Mouse (Mus musculus): ENCODE results near the gene Cd96. TPM values are rescaled to one million over a fixed set of nuclear protein-coding genes. Genes with fewer than 3 reads are reported as not detected.

Cd96 gene
- total RNA-seq, 2 experiments from 2014 or later, result 0.24 TPM; not detected in 1

DNA sequence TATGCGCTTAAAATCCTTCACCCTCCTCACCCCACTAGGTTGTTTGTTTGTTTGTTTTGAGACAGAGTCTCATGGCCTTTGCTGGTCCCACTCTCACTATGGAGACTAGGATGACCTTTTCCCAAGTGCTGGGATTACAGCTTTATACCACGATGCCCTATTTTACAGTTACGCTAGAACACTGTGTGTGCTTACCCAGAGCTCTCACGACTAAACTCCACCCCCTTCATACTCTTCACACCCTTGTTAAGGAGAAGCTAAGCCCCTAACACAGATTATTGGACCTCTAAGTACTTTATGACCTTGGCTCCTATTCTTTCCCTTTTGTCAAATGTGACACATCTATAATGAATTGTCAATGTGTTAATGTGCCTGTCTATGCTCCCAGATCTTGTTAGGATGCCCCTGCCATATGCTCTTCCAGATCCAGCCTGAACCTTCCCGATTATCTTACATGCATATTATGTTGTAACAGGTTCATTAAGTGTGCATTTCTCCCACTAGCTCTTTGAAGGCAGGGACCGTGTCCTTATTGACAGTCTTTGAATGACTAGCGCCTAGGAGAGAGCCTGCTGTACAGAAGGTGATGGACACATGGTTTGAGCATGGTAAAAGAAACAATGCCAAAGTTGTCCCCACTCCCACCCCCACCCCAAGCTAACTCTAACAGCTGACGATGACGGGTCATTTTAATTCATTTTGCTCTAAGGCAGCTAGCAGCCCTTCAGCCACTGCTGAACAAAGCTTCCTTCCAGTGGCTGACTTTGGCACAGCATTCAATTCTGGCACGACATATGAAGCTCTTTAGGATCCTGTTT lies 120.5 kb downstream of the Cd96 start:
- DNase-seq, result no peak
- intact Hi-C loops (cut with DNase I), result loop anchor here (10.0 kb wide), 1 partner anchor 95 kb away; no protein-coding TSS in a partner anchor

DNA sequence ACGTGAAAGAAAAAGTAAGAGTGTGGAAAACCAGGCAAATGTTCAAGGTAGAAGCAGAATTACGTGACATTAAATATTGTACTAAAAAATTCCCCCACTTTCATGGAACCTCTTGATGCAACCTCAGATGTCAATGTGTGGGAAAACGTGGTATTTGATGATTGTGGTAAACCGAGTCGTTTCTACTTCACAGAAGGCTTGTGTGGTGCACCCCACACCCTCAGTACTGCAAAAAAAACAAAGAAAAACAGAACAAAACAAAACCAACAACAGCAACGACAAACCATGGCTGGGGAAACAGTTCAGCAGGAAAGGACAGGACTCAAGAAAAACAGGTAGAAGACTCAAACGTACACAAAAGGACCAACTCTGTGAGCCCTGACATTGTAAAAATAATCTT lies 121.8 kb downstream of the Cd96 start:
- intact Hi-C loops (cut with DNase I), result loop anchor here (10.0 kb wide), 1 partner anchor 97 kb away; no protein-coding TSS in a partner anchor
- no peak for DNase-seq

DNA sequence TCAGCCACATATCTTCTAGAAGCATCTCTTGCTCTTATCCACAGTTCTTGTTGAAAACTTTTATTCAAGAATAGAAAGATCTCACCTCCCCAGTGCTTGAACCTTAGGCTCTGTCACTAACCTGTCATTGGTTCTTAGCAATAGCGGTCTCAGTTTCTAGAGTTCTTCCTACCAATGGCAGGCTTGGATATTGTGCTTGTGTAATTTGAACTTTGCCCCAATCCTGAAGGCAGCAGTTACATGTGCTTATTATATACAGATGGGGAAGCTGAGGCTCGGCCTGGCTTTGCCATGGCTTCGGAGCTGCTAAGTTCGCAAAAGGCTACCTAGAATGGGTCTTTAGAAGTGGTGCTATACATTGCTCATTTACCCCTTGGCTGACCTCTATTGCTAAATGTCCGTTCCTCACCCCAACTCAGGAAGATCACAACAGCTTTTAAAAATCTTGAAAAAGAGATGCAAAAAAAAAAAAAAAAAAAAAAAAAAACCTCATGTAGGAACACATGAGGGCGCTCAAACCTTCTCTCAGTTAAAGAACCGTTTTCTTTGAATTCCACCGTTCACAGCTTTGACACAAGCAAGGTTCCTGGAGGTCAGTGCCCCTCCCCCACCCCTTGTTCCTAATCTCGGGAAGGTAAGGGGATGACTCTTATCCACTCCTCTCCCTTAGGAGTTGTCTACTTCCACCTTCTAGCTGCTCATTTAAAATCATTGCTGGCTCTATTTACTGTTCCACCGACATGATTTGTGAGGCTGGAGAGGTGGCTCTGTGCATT lies 129.0 kb downstream of the Cd96 start:
- DNase-seq, result no peak
- intact Hi-C loops (cut with DNase I), result loop anchor here (10.0 kb wide), 1 partner anchor 104 kb away; no protein-coding TSS in a partner anchor

DNA sequence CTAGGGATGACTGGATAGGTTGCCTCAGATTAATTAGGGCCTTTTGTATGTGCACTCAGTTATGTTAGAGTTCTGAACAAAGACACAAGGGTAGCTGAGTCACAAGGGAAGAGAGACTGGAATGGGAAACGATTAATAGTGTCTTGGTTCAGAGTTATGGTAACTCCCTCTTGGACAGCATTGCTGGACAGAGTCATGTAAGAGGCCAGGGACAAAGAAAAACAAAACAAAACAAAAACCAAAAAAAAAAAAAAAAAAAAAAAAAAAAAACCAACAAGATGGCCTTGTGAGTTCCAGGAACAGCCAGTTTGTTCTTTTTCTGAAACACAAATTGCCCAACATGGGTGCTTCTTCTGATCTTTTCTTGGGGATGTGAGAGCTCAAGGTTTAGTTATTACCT lies 133.8 kb downstream of the Cd96 start:
- intact Hi-C loops (cut with DNase I), result no loop called here
- DNase-seq, result no peak

Other genes with a start within 250 kb of the Cd96 start
- 10 to 100 TPM; 25.5 to 27.5 TPM for gene Phldb2, start 166.7 kb downstream of the Cd96 start, total RNA-seq (2021)
- gene Plcxd2, start 110.0 kb downstream of the Cd96 start, total RNA-seq (2021), result under 1 TPM; 0.12 to 0.34 TPM
- gene Gm4737, start 34.8 kb upstream of the Cd96 start, total RNA-seq (2021), result 10 to 100 TPM; 11.7 to 12.2 TPM

All from heart, postnatal 14 days (tissue).